Mouse (Mus musculus) liver, embryonic 11.5 days (tissue): ENCODE data around the gene Gm21988. TPM values are rescaled to one million over a fixed set of nuclear protein-coding genes. Genes with fewer than 3 reads are reported as not detected.

Source experiments
- ATAC-seq: fragments of 200-750 bp; cut with Nextera tagmentation; replicated peaks from 2 replicates; pipeline ENCODE4 v1.8.0; 2017; ENCODE audit warnings: moderate number of reproducible peaks, mild to moderate bottlenecking, moderate TSS enrichment, moderate library complexity; ENCODE audit not compliant: low FRiP score
- DNase-seq: peaks from one replicate; pipeline ENCODE4 v3.0.0-alpha.2; 2017; ENCODE audit warnings: low spot score
- H3K27ac ChIP-seq: fragments of 300-500 bp; sonication (generic); 2 replicates; pipeline ENCODE4 v1.5.1; 2014; ENCODE audit warnings: mild to moderate bottlenecking, low read depth, low read length, control low read depth
- H3K27me3 ChIP-seq: fragments of 300-500 bp; sonication (generic); replicated peaks from 2 replicates; pipeline ENCODE4 v1.6.1; 2014; ENCODE audit warnings: low read length, mixed read lengths; ENCODE audit not compliant: control insufficient read depth, insufficient read depth
- H3K36me3 ChIP-seq: fragments of 300-500 bp; sonication (generic); 2 replicates; pipeline ENCODE4 v1.6.1; 2014; ENCODE audit warnings: mild to moderate bottlenecking, low read length, moderate library complexity, mixed read lengths; ENCODE audit not compliant: control insufficient read depth, insufficient read depth
- H3K4me1 ChIP-seq: fragments of 300-500 bp; sonication (generic); replicated peaks from 2 replicates; pipeline ENCODE4 v1.6.1; 2014; ENCODE audit warnings: low read length, mixed read lengths; ENCODE audit not compliant: control insufficient read depth, insufficient read depth
- H3K4me2 ChIP-seq: fragments of 300-500 bp; sonication (generic); 2 replicates; pipeline ENCODE4 v1.6.1; 2014; ENCODE audit warnings: mild to moderate bottlenecking, control low read depth, moderate library complexity
- H3K4me3 ChIP-seq: fragments of 300-500 bp; sonication (generic); 2 replicates; pipeline ENCODE4 v1.5.1; 2014; ENCODE audit warnings: low read depth, low read length, control low read depth
- H3K9ac ChIP-seq: fragments of 300-500 bp; sonication (generic); 2 replicates; pipeline ENCODE4 v1.6.1; 2014; ENCODE audit warnings: low read depth, low read length, control low read depth
- H3K9me3 ChIP-seq: fragments of 300-500 bp; sonication (generic); 2 replicates; pipeline ENCODE4 v1.6.1; 2016; ENCODE audit warnings: low read length, inconsistent platforms, mixed read lengths; ENCODE audit not compliant: control insufficient read depth
- WGBS: fragments of 180-500 bp; shearing (Covaris S2); extraction: QIAGEN DNeasy Blood & Tissue Kit; methylation state at CpG from one replicate; pipeline ENCODE4 v1.1.7; 2014; 5-methylcytosine and 5-hydroxymethylcytosine counted together
- polyA plus RNA-seq: library from polyadenylated mRNA; unstranded; fragments of >200 nt; fragmentation: Nextera tagmentation; extraction: Ambion mirVana; gene quantifications from 2 replicates; pipeline ENCODE4 v1.2.1, GENCODE M21; 2014

Gm21988 gene
- polyA plus RNA-seq, 1 experiment from 2014 or later, result 9.6 TPM

- H3K9me3 ChIP-seq, result no peaks in the 10 kb centered on the region
- no peaks in the 10 kb centered on the region for H3K36me3 ChIP-seq
- peaks cover 45% of the 10 kb centered on the region for H3K4me1 ChIP-seq
- H3K27ac ChIP-seq, result no peak overlapping the region
- 30% methylated on average over 27 of the region's 27 CpGs for WGBS
- peaks cover 44% of the 10 kb centered on the region for H3K27me3 ChIP-seq
- DNase-seq, result no peak
- ATAC-seq, result no peak
- no peak overlapping the region for H3K9ac ChIP-seq
- H3K4me2 ChIP-seq, result peak overlapping the region; percentile 66
- H3K4me3 ChIP-seq, result peak overlapping the region; percentile 20
These were observed 13.6 kb downstream of the Gm21988 start for GRCm38 (mm10) chr11:70225798-70226601.

GRCm38 (mm10) chr11:70223724-70224123 lies 15.9 kb downstream of the Gm21988 start:
- Histone ChIP-seq H3K9ac (no peak overlapping the region), H3K36me3 (no peaks in the 10 kb centered on the region), H3K4me1 (peaks cover 36% of the 10 kb centered on the region), H3K27me3 (peaks cover 28% of the 10 kb centered on the region), H3K4me3 (no peak overlapping the region), H3K27ac (0 out of 2 replicates have a peak overlapping the region, but pooled peaks have one; percentile 8), H3K9me3 (no peaks in the 10 kb centered on the region), H3K4me2 (peak overlapping the region; percentile 14)
- 53% methylated on average over 9 of the region's 9 CpGs for WGBS
- ATAC-seq (no peak), DNase-seq (no peak)

- Histone ChIP-seq H3K4me1 (peaks cover 25% of the 10 kb centered on the region), H3K4me3 (peak overlapping the region; percentile 68), H3K27ac (peak overlapping the region; percentile 96), H3K9ac (peak overlapping the region; percentile 61), H3K9me3 (no peaks in the 10 kb centered on the region), H3K4me2 (peak overlapping the region; percentile 98), H3K27me3 (peaks cover 9% of the 10 kb centered on the region; the same call in 1 of the 2 replicates), H3K36me3 (no peaks in the 10 kb centered on the region)
- DNase-seq, result peak; percentile 61
- ATAC-seq, result peak; percentile 90
- WGBS, result 8% methylated on average over 14 of the region's 14 CpGs
These were observed 17.8 kb downstream of the Gm21988 start for GRCm38 (mm10) chr11:70221603-70222500.

- peak; percentile 90 for ATAC-seq
- Histone ChIP-seq H3K9ac (peak within 1 kb of the TSS; percentile 82), H3K4me2 (peak within 1 kb of the TSS; percentile 98), H3K36me3 (no peaks in the 10 kb centered on the region), H3K27me3 (peaks cover 8% of the 10 kb centered on the region), H3K4me1 (peaks cover 21% of the 10 kb centered on the region), H3K4me3 (peak within 1 kb of the TSS; percentile 68), H3K9me3 (no peaks in the 10 kb centered on the region), H3K27ac (peak within 1 kb of the TSS; percentile 96)
- peak; percentile 94 for DNase-seq
- WGBS, result under 1% methylated on average over 28 of the region's 28 CpGs
These were observed 18.7 kb downstream of the Gm21988 start, which contains the start of gene Slc16a13 for GRCm38 (mm10) chr11:70220731-70221602. Gene Slc16a13 (minus strand): TSS chr11:70221064.

- Histone ChIP-seq H3K9me3 (no peaks in the 10 kb centered on the region), H3K4me1 (peaks cover 21% of the 10 kb centered on the region), H3K27me3 (peaks cover 15% of the 10 kb centered on the region), H3K4me3 (peak overlapping the region; percentile 68), H3K9ac (peak overlapping the region; percentile 82), H3K4me2 (peak overlapping the region; percentile 98), H3K27ac (peak overlapping the region; percentile 96), H3K36me3 (no peaks in the 10 kb centered on the region)
- WGBS, result 2% methylated on average over 24 of the region's 24 CpGs
- DNase-seq (no peak), ATAC-seq (no peak)
These were observed 19.3 kb downstream of the Gm21988 start for GRCm38 (mm10) chr11:70220323-70220722.

GRCm38 (mm10) chr11:70219873-70220272 lies 19.8 kb downstream of the Gm21988 start:
- 60% methylated on average over 7 of the region's 7 CpGs for WGBS
- H3K4me3 ChIP-seq, result peak overlapping the region; percentile 68
- no peaks in the 10 kb centered on the region for H3K36me3 ChIP-seq
- H3K9ac ChIP-seq, result peak overlapping the region; percentile 82
- H3K27me3 ChIP-seq, result peaks cover 16% of the 10 kb centered on the region
- H3K27ac ChIP-seq, result peak overlapping the region; percentile 96
- H3K4me2 ChIP-seq, result peak overlapping the region; percentile 98
- peaks cover 23% of the 10 kb centered on the region for H3K4me1 ChIP-seq
- no peak for ATAC-seq
- H3K9me3 ChIP-seq, result no peaks in the 10 kb centered on the region
- DNase-seq, result no peak

GRCm38 (mm10) chr11:70218741-70219470 lies 20.7 kb downstream of the Gm21988 start:
- WGBS, result 85% methylated on average over 15 of the region's 15 CpGs
- ATAC-seq (no peak), DNase-seq (no peak)
- Histone ChIP-seq H3K9ac (0 out of 2 replicates have a peak overlapping the region, but pooled peaks have one; percentile 18), H3K4me2 (peak overlapping the region; percentile 98), H3K9me3 (no peaks in the 10 kb centered on the region), H3K27ac (peak overlapping the region; percentile 8; the same call in 1 of the 2 replicates), H3K4me3 (peak overlapping the region; percentile 4; the same call in 1 of the 2 replicates), H3K27me3 (peaks cover 26% of the 10 kb centered on the region), H3K4me1 (peaks cover 28% of the 10 kb centered on the region), H3K36me3 (no peaks in the 10 kb centered on the region)
